Mouse (Mus musculus) mesoderm, embryonic 11.5 days (tissue): ENCODE measurements around the gene Chrm3.
A peak's percentile ranks its signal among the peaks of the same experiment; 100 is the strongest.

Experiments used
- DNase-seq: peaks from one replicate; pipeline ENCODE4 v3.0.0-alpha.2; 2012; ENCODE audit warnings: low read depth, low spot score

Gene Chrm3

GRCm38 (mm10) chr13:10236279-10236678 is 124.4 kb downstream of the Chrm3 start:
- no peak for DNase-seq

- no peak for DNase-seq
Measured at GRCm38 (mm10) chr13:10235391-10236169, 125.1 kb downstream of the Chrm3 start.

GRCm38 (mm10) chr13:10220403-10220802 is 140.2 kb downstream of the Chrm3 start:
- no peak for DNase-seq

- no peak for DNase-seq
Measured at GRCm38 (mm10) chr13:10212112-10212511, 148.5 kb downstream of the Chrm3 start.

GRCm38 (mm10) chr13:10210522-10211244 is 150.0 kb downstream of the Chrm3 start:
- DNase-seq = no peak

GRCm38 (mm10) chr13:10199206-10199956 is 161.3 kb downstream of the Chrm3 start:
- no peak for DNase-seq

GRCm38 (mm10) chr13:10189829-10190228 is 170.8 kb downstream of the Chrm3 start:
- no peak for DNase-seq

- DNase-seq = no peak
Measured at GRCm38 (mm10) chr13:10187926-10188325, 172.7 kb downstream of the Chrm3 start.

GRCm38 (mm10) chr13:10183837-10184236 is 176.8 kb downstream of the Chrm3 start:
- no peak for DNase-seq

- no peak for DNase-seq
Measured at GRCm38 (mm10) chr13:10182756-10183155, 177.9 kb downstream of the Chrm3 start.

- DNase-seq = no peak
Measured at GRCm38 (mm10) chr13:10170529-10170928, 190.1 kb downstream of the Chrm3 start.

GRCm38 (mm10) chr13:10163354-10163753 is 197.3 kb downstream of the Chrm3 start:
- no peak for DNase-seq

- DNase-seq = no peak
Measured at GRCm38 (mm10) chr13:10157496-10157895, 203.2 kb downstream of the Chrm3 start.

GRCm38 (mm10) chr13:10140573-10140972 is 220.1 kb downstream of the Chrm3 start:
- no peak for DNase-seq

- no peak for DNase-seq
Measured at GRCm38 (mm10) chr13:10138878-10139277, 221.8 kb downstream of the Chrm3 start.

GRCm38 (mm10) chr13:10131064-10131463 is 229.6 kb downstream of the Chrm3 start:
- DNase-seq = peak; percentile 16

GRCm38 (mm10) chr13:10112211-10112610 is 248.4 kb downstream of the Chrm3 start:
- no peak for DNase-seq

- DNase-seq = no peak
Measured at GRCm38 (mm10) chr13:10109542-10109941, 251.1 kb downstream of the Chrm3 start.

- no peak for DNase-seq
Measured at GRCm38 (mm10) chr13:10107331-10107730, 253.3 kb downstream of the Chrm3 start.

- DNase-seq = no peak
Measured at GRCm38 (mm10) chr13:10090778-10091177, 269.9 kb downstream of the Chrm3 start.

- DNase-seq = no peak
Measured at GRCm38 (mm10) chr13:10086336-10086735, 274.3 kb downstream of the Chrm3 start.

GRCm38 (mm10) chr13:10081896-10082426 is 278.7 kb downstream of the Chrm3 start:
- DNase-seq = no peak
